In genomic region chr17:29158899-29159298, GRCm38 (mm10) we compare ENCODE assay signal across 17 mouse cellular contexts. TPM values are rescaled to one million over a fixed set of nuclear protein-coding genes. Genes with fewer than 3 reads are reported as not detected.
"Had no signal": no experiment of that assay in that cellular context is flagged by ENCODE, and none has a peak within 500 bp of the region (broad histone marks: within the 10 kb centered on the region; RNA-seq: fewer than 3 reads in every experiment).

No protein-coding gene starts in this region.

- DNase-seq: liver, postnatal 0 days; lung, adult 2 months; lung, postnatal 14 days; lung, postnatal 36 days; midbrain, embryonic 14.5 days; right cerebral cortex, postnatal 14 days; thymus, adult 18-20 months; thymus, postnatal 14 days; thymus, postnatal 36 days had no signal

- ATAC-seq: liver, postnatal 0 days; lung, postnatal 0 days had no signal

- H3K27me3 ChIP-seq: lung, embryonic 15.5 days; neural tube, embryonic 12.5 days had no signal

- H3K9ac ChIP-seq: liver, postnatal 0 days; lung, embryonic 15.5 days; midbrain, embryonic 12.5 days; neural tube, embryonic 12.5 days had no signal

- H3K4me3 ChIP-seq: lung, embryonic 15.5 days; megakaryocyte, embryonic 14.5 days; midbrain, embryonic 12.5 days; neural tube, embryonic 12.5 days had no signal

- H3K27ac ChIP-seq: lung, embryonic 15.5 days; macrophage; midbrain, embryonic 12.5 days; neural tube, embryonic 12.5 days had no signal

- H3K9me3 ChIP-seq: lung, embryonic 15.5 days; midbrain, embryonic 12.5 days; neural tube, embryonic 12.5 days had no signal

- H3K36me3 ChIP-seq: lung, embryonic 15.5 days; midbrain, embryonic 12.5 days; neural tube, embryonic 12.5 days had no signal

- H3K4me2 ChIP-seq: lung, embryonic 15.5 days; midbrain, embryonic 12.5 days; neural tube, embryonic 12.5 days had no signal

RNA-seq across cellular contexts. Expression of gene Rab44, which starts 45.0 kb away (rescaled TPM):
- total RNA-seq: midbrain, postnatal 0 days had no signal
- polyA plus RNA-seq: midbrain, postnatal 0 days; neural tube, embryonic 14.5 days had no signal
